Mouse (Mus musculus) granulocyte monocyte progenitor cell, adult 5-6 weeks (primary cell): Measurements from ENCODE around the gene Gm6760. TPM values are rescaled to one million over a fixed set of nuclear protein-coding genes. Genes with fewer than 3 reads are reported as not detected.

Experiments
- ATAC-seq: replicated peaks from 2 replicates; pipeline ENCODE4 v1.8.0; 2016; ENCODE audit warnings: mild to moderate bottlenecking, moderate TSS enrichment, inconsistent platforms; ENCODE audit not compliant: poor library complexity, severe bottlenecking
- total RNA-seq, 2 experiments: library from RNA; stranded (forward) in 1 of 2; stranded (reverse) in 1 of 2; fragments of 200-712, 200-1000 nt in 1 of 2; fragments of >200 nt in 1 of 2; fragmentation: Nextera tagmentation in 1 of 2; gene quantifications; 2 replicates each; pipeline ENCODE4 v1.2.3; 2014 to 2017

The Gm6760 gene
- total RNA-seq (2014; fragmentation: Nextera tagmentation): not detected in 2 replicates
- total RNA-seq (2017): not detected in 2 replicates

DNA sequence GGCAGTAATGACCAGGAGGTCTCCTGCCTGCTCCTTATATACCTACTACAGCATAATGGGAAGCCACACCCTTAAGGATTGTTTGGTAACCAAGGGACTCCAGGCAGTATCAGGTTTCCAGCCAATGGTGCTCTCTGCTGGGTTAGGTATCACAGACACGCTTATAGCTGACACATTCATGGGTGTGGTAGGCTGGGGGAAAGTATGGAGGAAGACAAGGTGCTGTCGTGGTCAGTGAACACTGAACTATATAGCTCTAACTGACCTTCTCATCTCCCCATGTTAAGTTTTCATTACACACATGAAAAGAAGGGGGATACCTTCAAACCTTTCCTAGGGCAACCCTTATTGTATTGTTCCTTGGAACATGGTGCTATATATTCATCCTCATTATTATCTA is at the start of gene Gm6760:
Gm6760 (minus strand) TSS at position 101 of the 400 bp plus-strand sequence.
- ATAC-seq: no peak

DNA sequence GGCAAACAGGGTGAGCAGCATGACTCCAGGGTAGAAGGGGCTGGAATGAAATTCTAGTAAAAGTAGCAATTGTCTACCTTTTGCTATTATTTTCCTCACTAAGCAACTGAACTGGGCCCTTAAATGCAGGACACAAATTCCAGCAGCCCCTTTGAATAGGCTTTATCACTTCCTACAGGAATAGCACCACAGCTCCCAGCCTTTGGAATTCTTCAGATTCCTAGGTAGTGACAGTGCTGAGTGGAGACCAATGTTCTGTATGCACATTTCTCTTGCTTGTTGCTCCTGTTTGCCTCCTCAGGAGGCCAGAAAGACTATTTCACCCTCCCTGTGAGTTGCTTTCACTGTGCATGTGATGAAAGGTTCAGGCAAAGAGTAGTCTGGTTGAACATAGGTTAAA is 29.2 kb upstream of the Gm6760 start:
- ATAC-seq: no peak

DNA sequence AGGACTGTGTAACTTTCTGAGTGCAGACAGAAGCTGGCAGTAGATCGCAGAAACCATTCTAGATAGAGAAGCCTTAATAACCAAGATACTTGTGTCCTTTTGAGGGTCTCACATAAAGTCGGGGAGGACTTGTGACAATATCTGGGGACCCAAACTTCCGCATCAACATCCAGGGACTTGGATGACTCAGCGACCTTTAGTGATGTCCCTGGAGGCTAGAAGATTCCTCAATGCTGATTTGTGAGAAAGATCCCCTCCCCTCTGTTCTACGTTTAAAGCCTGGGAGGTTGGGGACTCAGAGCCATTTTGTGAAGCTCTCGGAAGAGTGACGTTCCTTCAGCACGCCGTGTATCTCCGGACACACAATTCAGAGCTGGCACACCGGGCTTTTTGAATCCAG is 21.2 kb upstream of the Gm6760 start, which contains the start of gene 3830417A13Rik:
3830417A13Rik (plus strand) TSS at position 301 of the 400 bp plus-strand sequence.
- ATAC-seq: no peak

Other genes starting within 250 kb of the Gm6760 start
- gene 3830417A13Rik, start 21.4 kb upstream of the Gm6760 start, total RNA-seq (2014; fragmentation: Nextera tagmentation): not detected in 2 replicates
- gene 3830417A13Rik, start 21.4 kb upstream of the Gm6760 start, total RNA-seq (2017): not detected in 2 replicates
- gene Slitrk4, start 124.8 kb upstream of the Gm6760 start, total RNA-seq (2014; fragmentation: Nextera tagmentation): not detected in 2 replicates
- not detected in 2 replicates for gene Slitrk4, start 124.8 kb upstream of the Gm6760 start, total RNA-seq (2017)